Mouse (Mus musculus) left cerebral cortex, adult 11 months (tissue): ENCODE measurements at regions not wholly inside any gene's neighbourhood (a gene's known extent, or its start where the extent isn't known, plus 50 kb on each side); places are given as distances from the start of the nearest gene placed in this dataset.
A peak's percentile ranks its signal among the peaks of the same experiment; 100 is the strongest.
"Not testable (repeated sequence)": the region's sequence is repeated elsewhere in the genome, so short reads cannot be mapped to it uniquely, and the experiment has no call there.

Experiments
- DNase-seq: peaks from one replicate; pipeline ENCODE4 v3.0.0; 2022; ENCODE audit warnings: low spot score

- DNase-seq, result no peak
These were observed 96.6 kb upstream of the Selenop start for GRCm38 (mm10) chr15:3171774-3172173.

- DNase-seq, result no peak
These were observed 94.3 kb upstream of the Selenop start for GRCm38 (mm10) chr15:3174072-3174471.

- peak; percentile 2 for DNase-seq
These were observed 93.5 kb upstream of the Selenop start for GRCm38 (mm10) chr15:3174848-3175247.

- DNase-seq, result peak; percentile 15
These were observed 66.3 kb upstream of the Selenop start for GRCm38 (mm10) chr15:3201912-3202653.

- DNase-seq, result no peak
These were observed 62.8 kb upstream of the Selenop start for GRCm38 (mm10) chr15:3205522-3205921.

GRCm38 (mm10) chr15:3206076-3206475 lies 62.3 kb upstream of the Selenop start:
- not testable (repeated sequence) for DNase-seq

GRCm38 (mm10) chr15:3213721-3214120 lies 54.6 kb upstream of the Selenop start:
- DNase-seq, result peak; percentile 26

- no peak for DNase-seq
These were observed 53.1 kb upstream of the Selenop start for GRCm38 (mm10) chr15:3215201-3215600.
